Mouse (Mus musculus) layer of hippocampus, adult 2 months (tissue): ENCODE results near the gene S100a5. TPM values are rescaled to one million over a fixed set of nuclear protein-coding genes. Genes with fewer than 3 reads are reported as not detected.

Experiments used
- DNase-seq, 2 experiments: peaks; one replicate each; pipeline ENCODE4 v3.0.0; 2022; ENCODE audit warnings: low spot score in 2 of 2
- H3K27ac ChIP-seq: fragments of 200-600 bp; 2 replicates; pipeline ENCODE4 v1.8.1; 2022
- H3K4me3 ChIP-seq: fragments of 200-600 bp; 2 replicates; pipeline ENCODE4 v1.8.1; 2022; ENCODE audit warnings: mild to moderate bottlenecking
- CTCF ChIP-seq: fragments of 200-600 bp; conservative IDR thresholded peaks from 2 replicates; pipeline ENCODE4 v1.8.1; 2022; ENCODE audit warnings: antibody characterized with exemption, mild to moderate bottlenecking, moderate library complexity
- total RNA-seq, 2 experiments: library from RNA; stranded (reverse); gene quantifications; 2 replicates each; pipeline ENCODE4 v1.2.3; 2021

Gene S100a5
- total RNA-seq, 2 experiments from 2014 or later, result not detected

- H3K27ac ChIP-seq, result no peak overlapping the region
- no peak for TF ChIP-seq CTCF
- no peak overlapping the region for H3K4me3 ChIP-seq
- no peak for DNase-seq
Observed at GRCm38 (mm10) chr3:90640981-90641380, 32.7 kb downstream of the S100a5 start.

GRCm38 (mm10) chr3:90644220-90644619 lies 35.9 kb downstream of the S100a5 start:
- DNase-seq, result peak in 1 of 2 experiments; percentile 18
- Histone ChIP-seq H3K4me3 (no peak overlapping the region), H3K27ac (no peak overlapping the region)
- TF ChIP-seq CTCF, result peak; percentile 81

GRCm38 (mm10) chr3:90647291-90647690 lies 39.0 kb downstream of the S100a5 start:
- TF ChIP-seq CTCF, result no peak
- no peak for DNase-seq
- no peak overlapping the region for H3K4me3 ChIP-seq
- no peak overlapping the region for H3K27ac ChIP-seq

GRCm38 (mm10) chr3:90648981-90649380 lies 40.7 kb downstream of the S100a5 start:
- TF ChIP-seq CTCF, result no peak
- Histone ChIP-seq H3K4me3 (no peak overlapping the region), H3K27ac (peak overlapping the region; percentile 72)
- no peak for DNase-seq

- no peak overlapping the region for H3K27ac ChIP-seq
- no peak for TF ChIP-seq CTCF
- H3K4me3 ChIP-seq, result no peak overlapping the region
- DNase-seq, result no peak
Observed at GRCm38 (mm10) chr3:90649832-90650231, 41.5 kb downstream of the S100a5 start.

- peak; percentile 94 for TF ChIP-seq CTCF
- DNase-seq, result peak; percentile 70 to 82
- no peak overlapping the region for H3K27ac ChIP-seq
- no peak overlapping the region for H3K4me3 ChIP-seq
Observed at GRCm38 (mm10) chr3:90652878-90653508, 44.7 kb downstream of the S100a5 start.

GRCm38 (mm10) chr3:90653717-90654116 lies 45.4 kb downstream of the S100a5 start, which contains the start of gene S100a7a:
Gene S100a7a, plus strand, starts transcription at chr3:90654017.
- Histone ChIP-seq H3K4me3 (no peak within 1 kb of the TSS), H3K27ac (no peak within 1 kb of the TSS)
- no peak for DNase-seq
- no peak for TF ChIP-seq CTCF

- peak; percentile 54 for TF ChIP-seq CTCF
- Histone ChIP-seq H3K27ac (no peak overlapping the region), H3K4me3 (no peak overlapping the region)
- no peak for DNase-seq
Observed at GRCm38 (mm10) chr3:90657405-90657804, 49.1 kb downstream of the S100a5 start.

GRCm38 (mm10) chr3:90659364-90660044 lies 51.2 kb downstream of the S100a5 start:
- no peak overlapping the region for H3K4me3 ChIP-seq
- H3K27ac ChIP-seq, result no peak overlapping the region
- TF ChIP-seq CTCF, result no peak
- DNase-seq, result no peak

Other genes starting within 250 kb of the S100a5 start
- gene Slc27a3, start 218.6 kb upstream of the S100a5 start, total RNA-seq, result 10 to 100 TPM; 15.0 to 17.2 TPM
- 10 to 100 TPM; 74.1 to 75.4 TPM for gene Ints3, start 174.9 kb upstream of the S100a5 start, total RNA-seq
- 1 to 10 TPM; 6.5 to 7.4 TPM for gene Npr1, start 142.7 kb upstream of the S100a5 start, total RNA-seq
- 10 to 100 TPM; 85.4 to 88.0 TPM for gene Ilf2, start 132.4 kb upstream of the S100a5 start, total RNA-seq
- 10 to 100 TPM; 53.4 to 54.5 TPM for gene Snapin, start 117.5 kb upstream of the S100a5 start, total RNA-seq
- 100 to 1,000 TPM; 152 to 153 TPM for gene Chtop, start 99.0 kb upstream of the S100a5 start, total RNA-seq
- gene S100a1, start 94.1 kb upstream of the S100a5 start, total RNA-seq, result 10 to 100 TPM; 89.9 to 92.1 TPM
- gene S100a13, start 94.1 kb upstream of the S100a5 start, total RNA-seq, result 10 to 100 TPM; 20.2 to 20.6 TPM
- under 1 TPM; 0.49 to 0.95 TPM for gene S100a14, start 81.7 kb upstream of the S100a5 start, total RNA-seq
- 10 to 100 TPM; 79.0 to 82.8 TPM for gene S100a16, start 71.3 kb upstream of the S100a5 start, total RNA-seq
- gene S100a3, start 47.9 kb upstream of the S100a5 start, total RNA-seq, result under 1 TPM; 0.64 to 0.79 TPM
- gene S100a2, start 18.3 kb upstream of the S100a5 start, total RNA-seq, result not detected
- gene Gm42674, start 6.6 kb upstream of the S100a5 start, total RNA-seq, result not detected
- 1 to 10 TPM; 3.4 to 5.7 TPM for gene S100a4, start 4.8 kb upstream of the S100a5 start, total RNA-seq
- gene S100a6, start 4.4 kb downstream of the S100a5 start, total RNA-seq, result 10 to 100 TPM; 18.4 to 21.8 TPM
- under 1 TPM; 0.37 to 0.67 TPM for gene S100a7a, start 45.5 kb downstream of the S100a5 start, total RNA-seq
- gene S100a8, start 60.5 kb downstream of the S100a5 start, total RNA-seq, result not detected
- gene S100a9, start 87.2 kb downstream of the S100a5 start, total RNA-seq, result not detected
- gene Pglyrp4, start 118.4 kb downstream of the S100a5 start, total RNA-seq, result not detected
- not detected for gene Gm5849, start 169.4 kb downstream of the S100a5 start, total RNA-seq